Mouse (Mus musculus) kidney, postnatal 14 days (tissue): ENCODE results near the gene Olfr1277.

Experiments
- DNase-seq: peaks from one replicate; pipeline ENCODE4 v3.0.0; 2022; ENCODE audit warnings: mixed read lengths

Olfr1277 gene

GRCm38 (mm10) chr2:111274006-111274405 is at the start of gene Olfr1277:
Gene Olfr1277 (minus strand): TSS chr2:111274106.
- DNase-seq: no peak

DNA sequence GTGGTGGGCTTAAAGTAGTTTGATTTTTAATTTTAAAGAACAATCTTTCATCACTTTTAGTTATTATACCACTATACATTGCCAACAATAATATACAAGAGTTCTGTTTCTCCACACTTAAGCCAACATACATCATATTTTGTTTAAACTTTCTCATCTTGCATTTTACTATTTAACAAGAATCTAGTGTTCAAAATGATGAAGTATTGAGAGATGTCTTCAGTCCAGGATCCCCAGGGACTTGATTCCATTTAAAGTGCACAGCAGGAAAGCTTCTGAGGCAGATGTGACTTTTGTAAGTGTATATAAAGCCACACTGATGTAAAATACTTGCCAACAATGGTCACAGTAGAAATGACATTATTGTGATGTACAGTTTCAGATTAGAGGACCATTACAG is 39.8 kb upstream of the Olfr1277 start, which contains the start of gene Olfr1280:
TSS of gene Olfr1280 (plus strand) at position 301 of the 400 bp plus-strand sequence.
- DNase-seq: no peak

- no peak for DNase-seq
Measured at GRCm38 (mm10) chr2:111300374-111300773, 26.5 kb upstream of the Olfr1277 start, which contains the start of gene Olfr1279. Gene Olfr1279 (plus strand): TSS chr2:111300635.

GRCm38 (mm10) chr2:111298541-111298940 is 24.6 kb upstream of the Olfr1277 start:
- DNase-seq: no peak

GRCm38 (mm10) chr2:111289836-111290235 is 15.9 kb upstream of the Olfr1277 start, which contains the start of gene Olfr1278:
Gene Olfr1278 (plus strand): TSS chr2:111290136.
- DNase-seq: no peak

DNA sequence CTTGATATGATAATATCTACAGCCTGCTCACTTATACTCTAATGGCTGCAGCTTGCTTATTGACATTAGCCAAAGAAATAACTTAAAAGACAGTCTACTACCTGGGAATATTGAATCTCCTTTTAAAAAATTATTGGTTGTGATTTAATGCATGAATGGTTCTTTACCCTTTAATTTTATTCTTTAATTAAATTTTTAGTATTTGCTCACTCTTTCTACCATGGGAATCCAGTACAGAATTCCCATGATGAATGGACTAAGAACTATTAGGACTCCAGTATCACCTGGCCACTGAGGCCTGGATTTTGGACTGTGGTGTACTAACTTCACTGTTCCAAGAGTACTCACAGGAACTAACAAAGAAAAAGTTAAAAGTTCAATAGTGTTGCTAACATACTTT is 19.7 kb downstream of the Olfr1277 start, which contains the start of gene Olfr1276:
TSS of gene Olfr1276 (plus strand) at position 301 of the 400 bp plus-strand sequence.
- no peak for DNase-seq

DNA sequence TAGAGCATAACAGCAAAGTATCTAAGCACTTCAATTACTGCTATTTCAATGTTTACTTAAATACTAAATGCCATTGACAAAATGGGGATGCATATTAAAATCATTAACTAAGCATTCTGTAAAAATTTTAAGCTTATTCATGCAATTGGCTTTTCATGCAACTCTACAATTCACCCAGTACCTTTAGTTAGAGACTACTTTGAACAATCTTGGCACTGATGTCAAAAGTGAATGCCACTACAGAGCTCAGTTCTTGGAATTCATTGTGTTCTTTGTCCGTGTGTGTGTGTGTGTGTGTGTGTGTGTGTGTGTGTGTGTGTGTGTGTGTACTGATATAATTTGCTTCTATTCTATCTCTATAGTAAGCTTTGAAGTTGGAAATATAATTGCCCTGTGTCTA is 38.7 kb downstream of the Olfr1277 start, which contains the start of gene Olfr1275:
TSS of gene Olfr1275 (minus strand) at position 101 of the 400 bp plus-strand sequence.
- no peak for DNase-seq

DNA sequence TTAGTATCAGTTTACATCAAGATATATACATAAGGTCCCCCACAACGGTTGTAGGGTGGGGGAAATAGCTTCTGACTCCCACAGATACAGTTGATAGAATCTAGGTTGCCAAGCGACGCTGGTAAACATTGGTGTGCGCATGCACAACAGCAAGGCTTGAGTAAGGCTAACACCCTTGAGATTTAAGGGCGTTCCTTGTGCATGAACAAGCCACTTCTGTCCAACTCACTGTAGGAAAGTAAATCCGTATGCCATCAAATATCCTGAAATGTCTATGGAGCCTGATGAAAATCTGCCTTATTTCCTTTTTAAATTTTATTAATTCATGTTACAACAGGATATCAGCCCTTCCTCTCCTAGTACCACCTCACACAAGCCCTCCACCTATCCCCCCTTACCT is 44.4 kb downstream of the Olfr1277 start, which contains the start of gene 4930430A15Rik:
TSS of gene 4930430A15Rik (minus strand) at position 101 of the 400 bp plus-strand sequence.
- DNase-seq: no peak
